Mouse (Mus musculus): ENCODE results near the gene Ptprm. TPM values are rescaled to one million over a fixed set of nuclear protein-coding genes. Genes with fewer than 3 reads are reported as not detected.

Ptprm gene
- polyA plus RNA-seq, 1 experiment from 2014 or later, result 16.5 TPM

DNA sequence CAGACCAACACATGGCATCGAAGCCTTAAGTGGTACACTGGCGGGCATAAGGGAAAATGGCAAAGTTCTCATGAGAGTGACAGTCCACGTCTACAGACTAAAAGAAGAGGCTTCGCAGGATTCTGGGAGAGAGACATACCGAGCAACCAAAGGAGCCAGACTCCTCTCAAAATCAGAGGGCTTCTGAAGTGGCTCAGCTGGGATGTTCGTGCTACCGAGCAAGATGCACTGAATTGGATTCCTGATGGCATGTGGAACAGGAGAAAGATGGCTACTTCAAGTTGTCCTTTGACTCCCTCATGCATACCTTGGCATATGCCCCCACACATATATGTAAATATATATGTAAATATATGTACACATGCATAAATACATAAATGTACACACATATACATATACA, 115.4 kb downstream of the Ptprm start:
- Histone ChIP-seq H3K27ac (no peak overlapping the region), H3K9me3 (replicated peaks) (no peaks in the 10 kb centered on the region), H3K9ac (no peak overlapping the region), H3K4me3 (no peak overlapping the region), H3K27me3 (no peaks in the 10 kb centered on the region), H3K4me2 (replicated peaks) (no peak overlapping the region), H3K4me1 (peaks cover 9% of the 10 kb centered on the region), H3K36me3 (no peaks in the 10 kb centered on the region)
- WGBS, result 93% methylated on average over 7 of the region's 7 CpGs
- ATAC-seq (ENCODE audit: low FRiP score), result no peak

- Histone ChIP-seq H3K9ac (no peak overlapping the region), H3K4me1 (peaks cover 1% of the 10 kb centered on the region; the same call in 1 of the 2 replicates), H3K4me2 (replicated peaks) (no peak overlapping the region), H3K27ac (no peak overlapping the region), H3K36me3 (no peaks in the 10 kb centered on the region), H3K27me3 (no peaks in the 10 kb centered on the region), H3K4me3 (no peak overlapping the region), H3K9me3 (replicated peaks) (no peaks in the 10 kb centered on the region)
- ATAC-seq (ENCODE audit: low FRiP score), result no peak
- 87% methylated on average over 10 of the region's 10 CpGs for WGBS
Observed at GRCm38 (mm10) chr17:67237407-67237806, 116.8 kb downstream of the Ptprm start.

DNA sequence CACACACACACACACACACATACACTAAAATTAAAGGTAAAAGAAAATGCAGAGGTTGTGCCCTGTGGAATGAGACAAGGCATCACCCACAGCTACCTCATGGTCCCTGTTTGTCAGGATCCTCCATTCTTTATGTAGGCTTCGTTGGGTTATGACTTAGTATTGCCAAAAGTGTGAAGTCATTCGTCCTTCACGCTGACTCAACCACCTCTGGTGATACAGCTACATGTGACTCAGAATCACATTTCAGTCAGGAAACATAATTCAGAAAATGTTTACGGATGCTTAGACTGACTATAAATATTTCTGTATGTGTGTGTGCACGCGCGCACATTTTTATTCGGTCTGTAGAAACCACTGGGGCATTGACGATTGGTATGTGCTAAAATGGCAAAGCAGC, 121.2 kb downstream of the Ptprm start:
- Histone ChIP-seq H3K9ac (no peak overlapping the region), H3K4me2 (replicated peaks) (no peak overlapping the region), H3K27me3 (no peaks in the 10 kb centered on the region), H3K4me3 (no peak overlapping the region), H3K36me3 (no peaks in the 10 kb centered on the region), H3K4me1 (no peaks in the 10 kb centered on the region), H3K9me3 (replicated peaks) (no peaks in the 10 kb centered on the region), H3K27ac (no peak overlapping the region)
- 91% methylated on average over 9 of the region's 9 CpGs for WGBS
- ATAC-seq (ENCODE audit: low FRiP score), result no peak

DNA sequence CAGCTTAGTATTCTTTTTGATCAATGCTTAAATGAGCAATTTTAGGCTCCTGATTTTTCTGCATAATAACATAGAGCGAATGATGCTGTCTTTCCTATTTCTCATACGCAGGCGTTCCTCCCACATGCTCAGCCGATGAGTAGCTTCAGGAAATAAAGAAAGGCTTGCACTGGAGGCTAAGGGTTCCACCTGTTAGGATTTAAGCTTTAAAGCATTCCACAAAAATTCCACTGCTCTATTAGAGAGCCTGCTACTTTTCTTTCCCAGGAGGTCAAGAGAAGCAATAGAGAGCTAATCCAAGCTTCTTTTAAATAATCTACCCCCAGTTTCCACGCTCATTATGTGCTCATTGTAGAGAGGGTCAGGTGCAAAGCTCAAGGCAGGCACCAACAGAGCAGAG, 127.3 kb downstream of the Ptprm start:
- H3K27ac ChIP-seq, result no peak overlapping the region
- WGBS, result 65% methylated on average over 5 of the region's 5 CpGs
- H3K36me3 ChIP-seq, result no peaks in the 10 kb centered on the region
- H3K27me3 ChIP-seq, result no peaks in the 10 kb centered on the region
- H3K9ac ChIP-seq, result no peak overlapping the region
- H3K4me3 ChIP-seq, result no peak overlapping the region
- no peak for ATAC-seq (ENCODE audit: low FRiP score)
- H3K4me1 ChIP-seq, result no peaks in the 10 kb centered on the region
- no peaks in the 10 kb centered on the region for H3K9me3 ChIP-seq (replicated peaks)
- H3K4me2 ChIP-seq (replicated peaks), result no peak overlapping the region

- H3K4me3 ChIP-seq, result no peak overlapping the region
- H3K4me1 ChIP-seq, result peaks cover 6% of the 10 kb centered on the region; the same call in 1 of the 2 replicates
- no peak overlapping the region for H3K27ac ChIP-seq
- 92% methylated on average over 1 of the region's 1 CpGs for WGBS
- no peaks in the 10 kb centered on the region for H3K9me3 ChIP-seq (replicated peaks)
- H3K9ac ChIP-seq, result no peak overlapping the region
- ATAC-seq (ENCODE audit: low FRiP score), result no peak
- H3K27me3 ChIP-seq, result no peaks in the 10 kb centered on the region
- no peak overlapping the region for H3K4me2 ChIP-seq (replicated peaks)
- no peaks in the 10 kb centered on the region for H3K36me3 ChIP-seq
Observed at GRCm38 (mm10) chr17:67215326-67215725, 138.9 kb downstream of the Ptprm start.

DNA sequence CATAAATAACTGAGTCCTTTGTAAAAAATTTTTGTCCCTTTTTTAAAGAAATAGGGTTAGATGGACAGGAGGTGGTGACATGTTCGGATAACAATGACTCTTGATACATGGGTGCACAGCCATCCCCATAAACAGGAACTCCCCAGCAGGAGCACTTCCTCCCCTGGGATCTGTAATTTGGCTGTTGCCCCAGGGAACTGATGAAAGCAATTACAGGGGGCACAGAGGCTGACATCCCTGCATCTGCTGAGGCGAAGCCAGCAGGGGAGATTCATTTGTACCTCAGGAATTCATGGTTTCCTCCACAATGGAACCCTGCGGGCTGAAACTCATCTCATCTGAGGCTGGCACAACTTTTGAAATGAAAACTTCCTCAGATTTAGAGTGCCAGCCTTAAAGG, 140.5 kb downstream of the Ptprm start:
- Histone ChIP-seq H3K4me3 (no peak overlapping the region), H3K4me2 (replicated peaks) (no peak overlapping the region), H3K9ac (no peak overlapping the region), H3K36me3 (no peaks in the 10 kb centered on the region), H3K27me3 (no peaks in the 10 kb centered on the region), H3K9me3 (replicated peaks) (no peaks in the 10 kb centered on the region), H3K27ac (no peak overlapping the region), H3K4me1 (peaks cover 6% of the 10 kb centered on the region; the same call in 1 of the 2 replicates)
- no peak for ATAC-seq (ENCODE audit: low FRiP score)
- 15% methylated on average over 3 of the region's 3 CpGs for WGBS

- H3K9ac ChIP-seq, result no peak overlapping the region
- H3K4me3 ChIP-seq, result no peak overlapping the region
- no peak for ATAC-seq (ENCODE audit: low FRiP score)
- H3K4me1 ChIP-seq, result peaks cover 6% of the 10 kb centered on the region; the same call in 1 of the 2 replicates
- H3K27me3 ChIP-seq, result no peaks in the 10 kb centered on the region
- WGBS, result 66% methylated on average over 8 of the region's 8 CpGs
- H3K36me3 ChIP-seq, result no peaks in the 10 kb centered on the region
- H3K27ac ChIP-seq, result no peak overlapping the region
- no peaks in the 10 kb centered on the region for H3K9me3 ChIP-seq (replicated peaks)
- no peak overlapping the region for H3K4me2 ChIP-seq (replicated peaks)
Observed at GRCm38 (mm10) chr17:67209676-67210344, 144.4 kb downstream of the Ptprm start.

GRCm38 (mm10) chr17:67208600-67208999, 145.7 kb downstream of the Ptprm start:
- WGBS, result 71% methylated on average over 5 of the region's 5 CpGs
- no peak overlapping the region for H3K4me3 ChIP-seq
- no peaks in the 10 kb centered on the region for H3K27me3 ChIP-seq
- H3K36me3 ChIP-seq, result no peaks in the 10 kb centered on the region
- no peak overlapping the region for H3K4me2 ChIP-seq (replicated peaks)
- no peak for ATAC-seq (ENCODE audit: low FRiP score)
- peaks cover under 1% of the 10 kb centered on the region; the same call in 1 of the 2 replicates for H3K4me1 ChIP-seq
- H3K9ac ChIP-seq, result no peak overlapping the region
- H3K9me3 ChIP-seq (replicated peaks), result no peaks in the 10 kb centered on the region
- no peak overlapping the region for H3K27ac ChIP-seq

DNA sequence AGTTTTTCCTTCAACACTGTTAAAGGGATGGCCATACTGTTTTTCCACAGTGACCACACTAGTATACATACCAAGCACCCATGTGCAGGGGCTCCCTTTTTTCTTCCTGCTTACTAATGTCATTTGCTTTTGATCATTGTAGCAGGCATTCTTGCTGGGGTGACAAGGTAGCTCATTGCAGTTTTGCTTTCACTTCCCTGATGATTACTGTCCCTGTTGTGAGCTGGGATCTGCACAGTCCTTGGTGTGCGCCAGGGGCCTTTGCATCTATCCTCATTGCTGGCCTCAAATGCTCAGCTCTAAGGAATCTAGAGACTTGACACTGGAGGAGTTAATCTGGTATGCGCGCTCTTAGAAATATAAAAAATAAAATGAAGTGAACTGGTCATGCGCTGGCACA, 147.3 kb downstream of the Ptprm start:
- Histone ChIP-seq H3K36me3 (no peaks in the 10 kb centered on the region), H3K27ac (no peak overlapping the region), H3K4me1 (no peaks in the 10 kb centered on the region), H3K9ac (no peak overlapping the region), H3K4me3 (no peak overlapping the region), H3K27me3 (no peaks in the 10 kb centered on the region), H3K4me2 (replicated peaks) (no peak overlapping the region), H3K9me3 (replicated peaks) (no peaks in the 10 kb centered on the region)
- ATAC-seq (ENCODE audit: low FRiP score), result no peak
- WGBS, result 91% methylated on average over 4 of the region's 4 CpGs

GRCm38 (mm10) chr17:67201151-67201550, 153.1 kb downstream of the Ptprm start:
- H3K27ac ChIP-seq, result no peak overlapping the region
- no peaks in the 10 kb centered on the region for H3K36me3 ChIP-seq
- H3K4me2 ChIP-seq (replicated peaks), result no peak overlapping the region
- no peaks in the 10 kb centered on the region for H3K4me1 ChIP-seq
- H3K9ac ChIP-seq, result no peak overlapping the region
- H3K27me3 ChIP-seq, result no peaks in the 10 kb centered on the region
- no peaks in the 10 kb centered on the region for H3K9me3 ChIP-seq (replicated peaks)
- 42% methylated on average over 7 of the region's 7 CpGs for WGBS
- H3K4me3 ChIP-seq, result no peak overlapping the region
- no peak for ATAC-seq (ENCODE audit: low FRiP score)

- H3K9me3 ChIP-seq (replicated peaks), result no peaks in the 10 kb centered on the region
- ATAC-seq (ENCODE audit: low FRiP score), result no peak
- no peaks in the 10 kb centered on the region for H3K36me3 ChIP-seq
- H3K4me2 ChIP-seq (replicated peaks), result no peak overlapping the region
- 71% methylated on average over 5 of the region's 5 CpGs for WGBS
- H3K27me3 ChIP-seq, result no peaks in the 10 kb centered on the region
- no peaks in the 10 kb centered on the region for H3K4me1 ChIP-seq
- no peak overlapping the region for H3K4me3 ChIP-seq
- no peak overlapping the region for H3K27ac ChIP-seq
- H3K9ac ChIP-seq, result no peak overlapping the region
Observed at GRCm38 (mm10) chr17:67193728-67194127, 160.5 kb downstream of the Ptprm start.

- no peak for ATAC-seq (ENCODE audit: low FRiP score)
- H3K9ac ChIP-seq, result no peak overlapping the region
- no peak overlapping the region for H3K27ac ChIP-seq
- H3K4me2 ChIP-seq (replicated peaks), result no peak overlapping the region
- H3K9me3 ChIP-seq (replicated peaks), result no peaks in the 10 kb centered on the region
- H3K4me1 ChIP-seq, result no peaks in the 10 kb centered on the region
- WGBS, result 95% methylated on average over 2 of the region's 2 CpGs
- no peaks in the 10 kb centered on the region for H3K36me3 ChIP-seq
- H3K27me3 ChIP-seq, result no peaks in the 10 kb centered on the region
- H3K4me3 ChIP-seq, result no peak overlapping the region
Observed at GRCm38 (mm10) chr17:67188514-67188913, 165.7 kb downstream of the Ptprm start.

- Histone ChIP-seq H3K9ac (no peak overlapping the region), H3K9me3 (replicated peaks) (no peaks in the 10 kb centered on the region), H3K4me3 (no peak overlapping the region), H3K4me2 (replicated peaks) (no peak overlapping the region), H3K36me3 (no peaks in the 10 kb centered on the region), H3K27ac (no peak overlapping the region), H3K27me3 (no peaks in the 10 kb centered on the region), H3K4me1 (no peaks in the 10 kb centered on the region)
- 55% methylated on average over 6 of the region's 6 CpGs for WGBS
- ATAC-seq (ENCODE audit: low FRiP score), result no peak
Observed at GRCm38 (mm10) chr17:67186879-67187278, 167.4 kb downstream of the Ptprm start.

All from hindbrain, embryonic 12.5 days (tissue).